Mouse (Mus musculus) megakaryocyte, embryonic 14.5 days (primary cell): ENCODE measurements around the gene Spint1.

ENCODE experiments used
- FLI1 ChIP-seq: IDR thresholded peaks from 2 replicates; pipeline ENCODE4 v1.6.1; 2012; ENCODE audit warnings: low read length, inconsistent platforms, mixed read lengths
- GATA1 ChIP-seq: IDR thresholded peaks from 3 replicates; pipeline ENCODE4 v1.6.1; 2012; ENCODE audit warnings: mixed read lengths, low read length, inconsistent platforms, borderline replicate concordance

DNA sequence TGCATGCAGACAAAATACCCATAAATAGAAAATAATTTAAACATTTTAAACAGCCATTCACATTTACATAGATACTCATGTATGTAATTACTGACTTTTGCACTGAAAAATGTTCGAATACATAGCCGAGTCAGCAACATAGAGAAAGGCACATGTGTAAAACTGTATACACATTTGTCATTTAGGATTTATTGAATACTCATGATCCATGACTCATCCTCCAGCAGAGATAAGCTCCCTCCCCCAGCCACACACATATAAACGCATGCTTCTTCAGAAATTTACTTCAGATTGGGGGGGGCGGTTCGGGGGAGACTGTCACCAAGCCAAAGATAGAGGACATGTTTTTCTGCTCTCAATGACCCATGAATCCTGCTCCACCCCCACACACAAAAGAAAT, 26.7 kb downstream of the Spint1 start:
- TF ChIP-seq GATA1 (no peak), FLI1 (no peak)
